Mouse (Mus musculus) CH12.LX (cell line): ENCODE measurements around the gene Lsr. TPM values are rescaled to one million over a fixed set of nuclear protein-coding genes. Genes with fewer than 3 reads are reported as not detected.
A peak's percentile ranks its signal among the peaks of the same experiment; 100 is the strongest.

Source experiments
- DNase-seq: peaks from one replicate; pipeline ENCODE4 v3.0.0-alpha.2; 2013; ENCODE audit errors: extremely low read depth
- H3K27ac ChIP-seq: 2 replicates; pipeline ENCODE4 v1.5.1; 2012; ENCODE audit warnings: low read depth, mild to moderate bottlenecking, control low read depth, moderate library complexity; ENCODE audit not compliant: insufficient read depth
- H3K27me3 ChIP-seq: replicated peaks from 2 replicates; pipeline ENCODE3; 2012; ENCODE audit warnings: inconsistent platforms
- H3K36me3 ChIP-seq, 2 experiments: replicated peaks in 1 of 2; 2 replicates each; pipeline versions ENCODE3 to v1.6.1; 2012; ENCODE audit warnings: inconsistent platforms in 1 of 2, low read length in 1 of 2, mild to moderate bottlenecking in 1 of 2, mixed read lengths in 1 of 2, moderate library complexity in 1 of 2; ENCODE audit not compliant: control insufficient read depth in 1 of 2, insufficient read depth in 1 of 2
- H3K4me1 ChIP-seq, 2 experiments: 2 replicates each; pipeline ENCODE4 v1.6.1; 2012; ENCODE audit warnings: inconsistent platforms in 1 of 2, moderate library complexity in 1 of 2; ENCODE audit not compliant: insufficient read depth in 2 of 2, control insufficient read depth in 1 of 2
- H3K4me2 ChIP-seq: 2 replicates; pipeline ENCODE4 v1.6.1; 2012; ENCODE audit warnings: low read depth, mild to moderate bottlenecking, control low read depth; ENCODE audit not compliant: poor library complexity, insufficient read depth, severe bottlenecking
- H3K4me3 ChIP-seq, 3 experiments: fragments of 150-350 bp in 1 of 3; sonication (generic) in 1 of 3; replicated peaks in 1 of 3; 2 replicates each; pipeline versions ENCODE3 to v1.5.1; 2011 to 2012; ENCODE audit warnings: low read depth in 2 of 3, low read length in 2 of 3, mild to moderate bottlenecking in 2 of 3, moderate library complexity in 2 of 3, control low read depth in 1 of 3, improper control_type of control experiment in 1 of 3, inconsistent platforms in 1 of 3, mixed read lengths in 1 of 3; ENCODE audit not compliant: poor library complexity in 1 of 3
- H3K79me2 ChIP-seq: replicated peaks from 2 replicates; pipeline ENCODE4 v1.6.1; 2012; ENCODE audit warnings: mild to moderate bottlenecking, moderate library complexity; ENCODE audit not compliant: control insufficient read depth, poor library complexity, insufficient read depth, severe bottlenecking; ENCODE audit errors: extremely low read depth
- H3K9ac ChIP-seq: 2 replicates; pipeline ENCODE4 v1.6.1; 2012; ENCODE audit warnings: low read depth, mild to moderate bottlenecking, control low read depth, moderate library complexity; ENCODE audit not compliant: insufficient read depth
- H3K9me3 ChIP-seq: replicated peaks from 2 replicates; pipeline ENCODE3; 2012; ENCODE audit warnings: low read length, inconsistent platforms, mixed read lengths
- ELF1 ChIP-seq: IDR thresholded peaks from 2 replicates; pipeline ENCODE4 v1.6.1; 2014; ENCODE audit warnings: low read depth, mild to moderate bottlenecking, inconsistent platforms, low read length, improper control_type of control experiment
- ETS1 ChIP-seq: conservative IDR thresholded peaks from 2 replicates; pipeline ENCODE4 v1.6.1; 2012; ENCODE audit warnings: low read depth, mild to moderate bottlenecking, inconsistent platforms, low read length, improper control_type of control experiment, moderate library complexity
- GABPA ChIP-seq: IDR thresholded peaks from 2 replicates; pipeline ENCODE4 v1.6.1; 2012; ENCODE audit warnings: low read depth, low read length, improper control_type of control experiment, inconsistent platforms; ENCODE audit not compliant: insufficient replicate concordance
- JUND ChIP-seq: conservative IDR thresholded peaks from 2 replicates; pipeline ENCODE4 v1.6.1; 2011; ENCODE audit warnings: low read depth, low read length, improper control_type of control experiment
- MAFK ChIP-seq: IDR thresholded peaks from 2 replicates; pipeline ENCODE4 v1.6.1; 2011; ENCODE audit warnings: low read length, improper control_type of control experiment; ENCODE audit not compliant: insufficient replicate concordance
- MAX ChIP-seq: IDR thresholded peaks from 2 replicates; pipeline ENCODE4 v1.6.1; 2011; ENCODE audit warnings: low read length, improper control_type of control experiment
- MXI1 ChIP-seq: IDR thresholded peaks from 2 replicates; pipeline ENCODE4 v1.6.1; 2011; ENCODE audit warnings: mild to moderate bottlenecking, low read depth, low read length, improper control_type of control experiment
- NELFE ChIP-seq: IDR thresholded peaks from 2 replicates; pipeline ENCODE4 v1.6.1; 2011; ENCODE audit warnings: low read depth, low read length, improper control_type of control experiment
- NRF1 ChIP-seq: IDR thresholded peaks from 2 replicates; pipeline ENCODE4 v1.6.1; 2014; ENCODE audit warnings: low read depth, mild to moderate bottlenecking, inconsistent platforms, low read length, improper control_type of control experiment, moderate library complexity
- POLR2A ChIP-seq: IDR thresholded peaks from 2 replicates; pipeline ENCODE4 v1.6.1; 2011; ENCODE audit warnings: low read depth, mild to moderate bottlenecking, improper control_type of control experiment, low read length
- POLR2AphosphoS2 ChIP-seq: IDR thresholded peaks from 2 replicates; pipeline ENCODE4 v1.6.1; 2011; ENCODE audit warnings: low read depth, low read length, improper control_type of control experiment
- RAD21 ChIP-seq: IDR thresholded peaks from 2 replicates; pipeline ENCODE4 v1.6.1; 2011; ENCODE audit warnings: low read depth, mild to moderate bottlenecking, low read length, improper control_type of control experiment, moderate library complexity
- RCOR1 ChIP-seq: conservative IDR thresholded peaks from 2 replicates; pipeline ENCODE4 v1.6.1; 2012; ENCODE audit warnings: low read depth, mild to moderate bottlenecking, inconsistent platforms, low read length, improper control_type of control experiment
- TBP ChIP-seq: conservative IDR thresholded peaks from 2 replicates; pipeline ENCODE4 v1.6.1; 2011; ENCODE audit warnings: low read depth, low read length, improper control_type of control experiment
- UBTF ChIP-seq: IDR thresholded peaks from 2 replicates; pipeline ENCODE4 v1.6.1; 2012; ENCODE audit warnings: low read depth, mild to moderate bottlenecking, inconsistent platforms, low read length, improper control_type of control experiment, moderate library complexity
- ZKSCAN1 ChIP-seq: IDR thresholded peaks from 2 replicates; pipeline ENCODE4 v1.6.1; 2012; ENCODE audit warnings: low read depth, inconsistent platforms, low read length, improper control_type of control experiment, borderline replicate concordance
- ZMIZ1 ChIP-seq: IDR thresholded peaks from 2 replicates; pipeline ENCODE4 v1.6.1; 2012; ENCODE audit warnings: low read depth, mild to moderate bottlenecking, inconsistent platforms, low read length, improper control_type of control experiment
- dilution Hi-C: fragments of 300-500 bp; cut with MboI; formaldehyde crosslinking; loops from 2 replicates; pipeline ENCODE4 v1.14.3; 2020; ENCODE audit warnings: low sequenced_read_pairs; ENCODE audit not compliant: extremely low pct_unique_long_range_greater_than_20kb, extremely low pct_ligation_motif_present
- in situ Hi-C: fragments of 300-500 bp; cut with MboI; formaldehyde crosslinking; loops from 3 replicates; pipeline ENCODE4 v1.14.3; 2019; ENCODE audit warnings: low sequenced_read_pairs, low pct_ligation_motif_present, low pct_unique_long_range_greater_than_20kb, mixed read lengths
- polyA plus RNA-seq: library from polyadenylated mRNA; unstranded; fragments of >175 nt; gene quantifications from 2 replicates; pipeline ENCODE4 v1.2.1, GENCODE M21; 2012; ENCODE audit warnings: low read depth; ENCODE audit not compliant: insufficient read length
- total RNA-seq, 2 experiments: library from RNA; depleted of rRNA; stranded (reverse); fragments of 300-350 nt in 1 of 2; fragments of >200 nt in 1 of 2; gene quantifications; 2 replicates each; pipeline ENCODE4 v1.2.3; 2012 to 2014

The Lsr gene
- total and polyA plus RNA-seq, 3 experiments = 0.12 to 0.13 TPM; not detected in 1

GRCm38 (mm10) chr7:30954036-30954435, 19.2 kb downstream of the Lsr start:
- in situ Hi-C loops (no loop called here), dilution Hi-C loops (no loop called here)
- H3K27ac ChIP-seq = no peak overlapping the region
- peaks cover 45 to 71% of the 10 kb centered on the region in 2 experiments for H3K36me3 ChIP-seq
- H3K27me3 ChIP-seq = no peaks in the 10 kb centered on the region
- DNase-seq = no peak
- no peak overlapping the region for H3K4me3 ChIP-seq
- H3K79me2 ChIP-seq = no peaks in the 10 kb centered on the region; the same call in 1 of the 2 replicates
- no peak overlapping the region for H3K9ac ChIP-seq
- peaks cover 21 to 52% of the 10 kb centered on the region in 2 experiments for H3K4me1 ChIP-seq
- no peaks in the 10 kb centered on the region for H3K9me3 ChIP-seq
- TF ChIP-seq ZMIZ1 (no peak), ELF1 (no peak), MAFK (no peak), MAX (no peak), MXI1 (no peak), ETS1 (no peak), NRF1 (no peak), POLR2AphosphoS2 (no peak), JUND (no peak), RAD21 (no peak)
- no peak overlapping the region for H3K4me2 ChIP-seq

- Histone ChIP-seq H3K4me2 (no peak overlapping the region), H3K79me2 (no peaks in the 10 kb centered on the region; the same call in 1 of the 2 replicates), H3K27me3 (no peaks in the 10 kb centered on the region), H3K4me1 (peaks cover 20 to 46% of the 10 kb centered on the region in 2 experiments), H3K9ac (no peak overlapping the region), H3K9me3 (no peaks in the 10 kb centered on the region), H3K36me3 (peaks cover 48 to 70% of the 10 kb centered on the region in 2 experiments), H3K27ac (peak overlapping the region; percentile 7; the same call in 1 of the 2 replicates), H3K4me3 (no peak overlapping the region)
- peak; percentile 39 for DNase-seq
- dilution Hi-C loops (no loop called here), in situ Hi-C loops (no loop called here)
- no peak for TF ChIP-seq MAFK
- TF ChIP-seq ELF1 = no peak
- 0 out of 2 replicates have a peak, but pooled peaks have one; percentile 39 for TF ChIP-seq UBTF
- no peak for TF ChIP-seq ZKSCAN1
- TF ChIP-seq NELFE = no peak
- TF ChIP-seq TBP = 0 out of 2 replicates have a peak, but pooled peaks have one; percentile 17
- no peak for TF ChIP-seq POLR2A
- TF ChIP-seq GABPA = no peak
- no peak for TF ChIP-seq ETS1
- no peak for TF ChIP-seq RCOR1
- TF ChIP-seq ZMIZ1 = no peak
Measured at GRCm38 (mm10) chr7:30953459-30953858, 19.8 kb downstream of the Lsr start.
